Mouse (Mus musculus) hindbrain, embryonic 11.5 days (tissue): ENCODE measurements around the gene Smim5. TPM values are rescaled to one million over a fixed set of nuclear protein-coding genes. Genes with fewer than 3 reads are reported as not detected.
"Not testable (repeated sequence)": the region's sequence is repeated elsewhere in the genome, so short reads cannot be mapped to it uniquely, and the experiment has no call there.

Experiments used
- ATAC-seq: fragments of 200-750 bp; cut with Nextera tagmentation; 2 replicates; pipeline ENCODE4 v1.8.0; 2017; ENCODE audit warnings: mild to moderate bottlenecking, moderate TSS enrichment, moderate library complexity; ENCODE audit not compliant: low FRiP score
- DNase-seq: peaks from one replicate; pipeline ENCODE4 v3.0.0-alpha.2; 2015; ENCODE audit warnings: low spot score
- H3K27ac ChIP-seq: fragments of 300-500 bp; sonication (generic); 2 replicates; pipeline ENCODE4 v1.5.1; 2014; ENCODE audit warnings: mild to moderate bottlenecking, low read depth, low read length
- H3K27me3 ChIP-seq: fragments of 300-500 bp; sonication (generic); 2 replicates; pipeline ENCODE4 v1.6.1; 2014; ENCODE audit warnings: mild to moderate bottlenecking, low read length, moderate library complexity, mixed read lengths; ENCODE audit not compliant: control insufficient read depth, insufficient read depth
- H3K36me3 ChIP-seq: fragments of 300-500 bp; sonication (generic); 2 replicates; pipeline ENCODE4 v1.6.1; 2014; ENCODE audit warnings: mild to moderate bottlenecking, low read length, moderate library complexity, mixed read lengths; ENCODE audit not compliant: control insufficient read depth, insufficient read depth
- H3K4me1 ChIP-seq: fragments of 300-500 bp; sonication (generic); replicated peaks from 2 replicates; pipeline ENCODE4 v1.6.1; 2014; ENCODE audit warnings: low read length, mixed read lengths; ENCODE audit not compliant: control insufficient read depth, insufficient read depth
- H3K4me2 ChIP-seq: fragments of 300-500 bp; sonication (generic); replicated peaks from 2 replicates; pipeline ENCODE4 v1.6.1; 2014; ENCODE audit warnings: mild to moderate bottlenecking, low read depth, low read length
- H3K4me3 ChIP-seq: fragments of 300-500 bp; sonication (generic); 2 replicates; pipeline ENCODE4 v1.5.1; 2014; ENCODE audit warnings: low read depth, low read length
- H3K9ac ChIP-seq: fragments of 300-500 bp; sonication (generic); 2 replicates; pipeline ENCODE4 v1.6.1; 2014; ENCODE audit warnings: low read depth, low read length
- H3K9me3 ChIP-seq: fragments of 300-500 bp; sonication (generic); 2 replicates; pipeline ENCODE4 v1.6.1; 2016; ENCODE audit warnings: low read length; ENCODE audit not compliant: control insufficient read depth
- WGBS: fragments of 180-500 bp; shearing (Covaris S2); extraction: QIAGEN DNeasy Blood & Tissue Kit; methylation state at CpG from one replicate; pipeline ENCODE4 v1.1.7; 2014; 5-methylcytosine and 5-hydroxymethylcytosine counted together
- polyA plus RNA-seq: library from polyadenylated mRNA; unstranded; fragments of >200 nt; fragmentation: Nextera tagmentation; extraction: Ambion mirVana; gene quantifications from 2 replicates; pipeline ENCODE4 v1.2.1, GENCODE M21; 2014

Smim5 gene
- polyA plus RNA-seq, result 3.4 and 3.8 TPM in 2 replicates

DNA sequence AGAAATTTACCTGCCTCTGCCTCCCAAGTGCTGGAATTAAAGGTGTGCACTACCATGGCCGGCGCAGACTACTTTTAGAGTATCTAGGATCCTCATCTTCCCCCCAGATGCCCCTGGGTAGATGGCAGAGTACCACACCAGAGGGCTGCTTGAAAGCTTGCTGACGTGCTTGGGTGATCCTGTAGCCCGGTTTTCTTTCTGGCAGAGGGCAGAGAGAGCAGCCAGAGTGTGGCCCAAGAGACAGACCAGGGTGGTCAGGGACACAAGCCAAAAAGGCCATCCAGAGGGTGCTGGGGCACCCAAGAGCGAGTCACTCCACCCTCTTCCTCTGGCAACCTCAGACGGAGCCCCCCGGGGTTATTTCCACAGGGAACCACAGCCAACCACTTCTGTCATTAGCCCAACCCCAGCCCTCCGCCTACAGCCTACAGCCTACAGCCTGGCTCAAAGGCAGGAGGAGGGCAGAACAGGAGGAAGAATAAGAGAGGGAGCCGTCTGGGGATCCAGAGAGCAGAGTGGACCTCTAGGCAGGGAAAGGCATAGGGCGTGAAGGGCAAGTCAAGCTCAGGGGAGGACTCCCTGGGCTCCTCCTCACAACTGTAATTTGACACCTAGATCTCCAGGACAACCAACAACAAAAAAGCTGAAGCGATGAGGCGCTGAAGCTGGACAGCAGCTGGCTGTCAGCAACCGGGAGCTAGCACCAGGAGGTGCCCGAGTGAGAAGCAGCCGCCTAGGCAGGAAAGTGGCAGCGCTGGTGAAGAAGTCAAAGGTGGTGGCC lies at the start of gene Smim5:
Smim5 (plus strand) TSS at position 481 of the 781 bp plus-strand sequence.
- DNase-seq (peak; percentile 62), ATAC-seq (no peak)
- 30% methylated on average over 16 of the region's 16 CpGs for WGBS
- Histone ChIP-seq H3K4me3 (0 out of 2 replicates have a peak within 1 kb of the TSS, but pooled peaks have one; percentile 4), H3K27ac (peak within 1 kb of the TSS; percentile 42; the same call in 1 of the 2 replicates), H3K36me3 (no peaks in the 10 kb centered on the region), H3K9me3 (no peaks in the 10 kb centered on the region), H3K4me2 (no peak within 1 kb of the TSS), H3K27me3 (no peaks in the 10 kb centered on the region), H3K9ac (peak within 1 kb of the TSS; percentile 11; the same call in 1 of the 2 replicates), H3K4me1 (peaks cover 7% of the 10 kb centered on the region)

DNA sequence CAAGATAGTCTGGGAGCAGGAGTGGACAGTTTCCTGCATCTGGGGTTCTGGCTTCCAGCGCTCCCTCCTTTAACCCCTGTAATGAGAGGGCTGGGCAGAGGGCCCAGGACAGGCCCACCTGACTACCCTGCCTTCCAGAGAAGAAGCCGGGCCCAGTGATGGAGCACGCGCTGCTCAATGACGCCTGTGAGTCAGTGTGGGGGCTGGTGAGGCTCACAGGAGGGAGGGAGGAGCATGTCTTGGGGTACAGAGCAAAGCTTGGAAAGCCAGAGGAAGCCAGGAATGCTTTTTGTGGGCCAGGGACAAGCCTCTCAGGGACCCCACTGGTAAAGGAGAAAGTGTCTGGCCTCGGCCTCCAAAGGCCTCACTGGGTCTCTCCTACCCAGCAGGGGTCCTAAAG lies 45.1 kb upstream of the Smim5 start:
- DNase-seq (no peak), ATAC-seq (no peak)
- Histone ChIP-seq H3K27me3 (peaks cover 22% of the 10 kb centered on the region), H3K9me3 (no peaks in the 10 kb centered on the region), H3K4me2 (no peak overlapping the region), H3K36me3 (no peaks in the 10 kb centered on the region), H3K27ac (no peak overlapping the region), H3K4me3 (no peak overlapping the region), H3K4me1 (peaks cover 10% of the 10 kb centered on the region; the same call in 1 of the 2 replicates), H3K9ac (no peak overlapping the region)
- 81% methylated on average over 6 of the region's 6 CpGs for WGBS

DNA sequence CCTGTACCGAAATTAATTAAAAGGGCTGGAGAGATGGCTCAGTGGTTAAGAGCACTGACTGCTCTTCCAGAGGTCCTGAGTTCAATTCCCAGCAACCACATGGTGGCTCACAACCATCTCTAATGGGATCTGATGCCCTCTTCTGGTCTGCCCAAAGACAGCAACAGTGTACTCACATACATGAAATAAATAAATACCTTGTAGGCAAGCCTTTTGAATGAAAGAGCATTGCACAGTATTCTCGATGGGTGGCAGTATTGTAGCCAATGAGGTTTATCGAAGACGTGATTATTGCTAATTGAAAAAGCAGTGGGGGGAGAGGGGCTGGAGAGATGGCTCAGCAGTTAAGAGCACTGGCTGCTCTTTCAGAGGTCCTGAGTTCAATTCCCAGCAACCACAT lies 42.6 kb upstream of the Smim5 start:
- not testable (repeated sequence) for H3K36me3 ChIP-seq, H3K9ac ChIP-seq, H3K4me2 ChIP-seq, H3K4me3 ChIP-seq, H3K9me3 ChIP-seq, ATAC-seq, H3K27ac ChIP-seq, DNase-seq
- Histone ChIP-seq H3K4me1 (peaks cover 10% of the 10 kb centered on the region; the same call in 1 of the 2 replicates), H3K27me3 (peaks cover 38% of the 10 kb centered on the region)
- WGBS, result 90% methylated on average over 4 of the region's 4 CpGs

DNA sequence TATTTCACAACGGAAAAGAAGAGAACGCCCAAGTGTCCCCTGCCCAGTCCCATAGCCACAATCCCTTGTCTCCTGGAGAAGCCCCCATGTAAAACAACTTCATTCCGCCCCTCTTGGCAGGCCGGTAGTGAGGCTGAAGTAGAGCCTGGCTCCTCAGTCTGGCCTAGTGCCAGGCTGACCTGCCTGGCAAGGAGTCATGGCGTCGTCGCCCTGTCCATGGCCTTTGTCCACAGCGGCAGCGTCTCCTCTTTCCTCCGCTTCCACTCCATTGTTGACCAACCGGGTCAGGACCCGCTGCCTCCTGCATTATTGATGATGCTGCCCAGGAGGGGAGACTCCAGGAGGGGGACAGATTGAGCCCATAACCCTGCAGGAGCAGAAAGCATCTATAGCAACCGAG lies 41.8 kb upstream of the Smim5 start:
- Histone ChIP-seq H3K27ac (no peak overlapping the region), H3K9ac (0 out of 2 replicates have a peak overlapping the region, but pooled peaks have one; percentile 11), H3K4me1 (peaks cover 10% of the 10 kb centered on the region; the same call in 1 of the 2 replicates), H3K36me3 (no peaks in the 10 kb centered on the region), H3K4me2 (no peak overlapping the region), H3K9me3 (no peaks in the 10 kb centered on the region), H3K27me3 (peaks cover 38% of the 10 kb centered on the region), H3K4me3 (no peak overlapping the region)
- no peak for ATAC-seq
- 36% methylated on average over 13 of the region's 13 CpGs for WGBS
- no peak for DNase-seq

DNA sequence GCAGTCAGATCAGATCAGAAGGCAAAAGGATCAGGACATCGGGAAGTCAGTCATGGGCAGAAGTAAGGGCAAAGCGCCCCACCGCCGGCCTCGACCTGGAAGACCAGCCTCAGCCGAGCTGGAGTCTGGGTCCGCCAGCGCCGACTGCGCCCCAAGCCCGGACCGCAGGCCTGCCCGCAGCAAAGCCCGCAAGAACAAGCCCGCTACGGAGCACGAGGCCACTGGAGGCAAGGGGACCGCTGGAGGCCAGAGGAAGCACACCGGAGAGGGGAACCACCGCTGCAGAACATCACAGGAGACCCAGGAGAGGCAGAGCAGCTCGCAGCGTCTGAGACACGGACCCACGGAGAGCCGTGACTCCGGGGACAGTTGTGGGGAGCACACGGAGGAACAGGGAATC lies 41.4 kb upstream of the Smim5 start, which contains the start of gene Myo15b:
Myo15b (plus strand) TSS at position 53 of the 400 bp plus-strand sequence.
- H3K4me2 ChIP-seq, result peak within 1 kb of the TSS; percentile 48
- H3K4me3 ChIP-seq, result peak within 1 kb of the TSS; percentile 29
- H3K36me3 ChIP-seq, result no peaks in the 10 kb centered on the region
- peak; percentile 43 for DNase-seq
- no peak for ATAC-seq
- H3K4me1 ChIP-seq, result peaks cover 10% of the 10 kb centered on the region; the same call in 1 of the 2 replicates
- 0 out of 2 replicates have a peak within 1 kb of the TSS, but pooled peaks have one; percentile 15 for H3K9ac ChIP-seq
- H3K9me3 ChIP-seq, result no peaks in the 10 kb centered on the region
- 11% methylated on average over 27 of the region's 27 CpGs for WGBS
- H3K27ac ChIP-seq, result no peak within 1 kb of the TSS
- H3K27me3 ChIP-seq, result peaks cover 38% of the 10 kb centered on the region

DNA sequence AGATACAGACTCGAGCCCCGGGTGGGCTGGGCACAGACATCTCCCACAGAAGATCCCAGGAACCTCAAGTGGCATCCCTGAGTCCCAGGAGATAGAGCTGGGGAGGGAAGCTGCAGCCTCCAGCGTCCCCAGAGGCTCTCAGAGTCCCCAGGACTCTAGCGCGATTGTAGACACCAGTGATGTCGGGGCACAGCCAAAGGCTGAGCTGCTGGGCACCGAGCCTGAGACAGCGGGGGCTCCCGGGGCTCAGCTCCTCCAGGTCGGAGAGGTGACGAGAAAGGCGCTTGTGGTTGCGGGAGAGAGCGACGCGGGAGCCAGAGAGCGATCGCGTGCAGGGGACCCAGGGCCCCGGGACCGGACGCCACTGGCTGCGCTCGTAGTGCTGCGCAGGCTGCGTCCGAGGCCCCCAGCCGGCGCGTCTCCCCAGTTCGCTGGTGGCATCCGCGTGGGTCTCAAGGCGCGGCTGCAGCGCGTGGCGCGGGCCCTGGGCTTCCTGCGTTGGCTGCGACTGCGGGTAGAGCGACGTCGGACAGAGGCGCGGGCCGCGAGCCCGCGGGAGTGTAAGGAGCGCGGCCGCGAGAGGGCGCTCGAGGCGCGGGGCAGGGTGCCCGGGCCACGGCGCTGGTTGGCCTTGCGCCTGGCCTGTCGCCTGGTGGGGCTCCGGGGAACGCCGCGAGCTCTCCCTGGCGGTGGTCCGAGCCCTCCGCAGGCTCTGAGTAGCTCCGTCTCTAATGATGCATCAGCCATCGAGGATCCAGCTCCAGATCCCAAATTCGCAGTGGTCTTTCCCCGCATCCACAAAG lies 40.4 kb upstream of the Smim5 start:
- Histone ChIP-seq H3K9me3 (no peaks in the 10 kb centered on the region), H3K27me3 (peaks cover 38% of the 10 kb centered on the region), H3K27ac (no peak overlapping the region), H3K4me3 (peak overlapping the region; percentile 29), H3K9ac (0 out of 2 replicates have a peak overlapping the region, but pooled peaks have one; percentile 15), H3K4me2 (peak overlapping the region; percentile 48), H3K36me3 (no peaks in the 10 kb centered on the region), H3K4me1 (peaks cover 10% of the 10 kb centered on the region; the same call in 1 of the 2 replicates)
- peak; percentile 76 for ATAC-seq
- WGBS, result 3% methylated on average over 73 of the region's 75 CpGs
- peak; percentile 92 for DNase-seq

GRCm38 (mm10) chr11:115863895-115864294 lies 35.9 kb upstream of the Smim5 start:
- DNase-seq (no peak), ATAC-seq (no peak)
- Histone ChIP-seq H3K4me1 (peaks cover 6% of the 10 kb centered on the region; the same call in 1 of the 2 replicates), H3K36me3 (no peaks in the 10 kb centered on the region), H3K27me3 (peaks cover 24% of the 10 kb centered on the region), H3K4me3 (no peak overlapping the region), H3K27ac (no peak overlapping the region), H3K9ac (no peak overlapping the region), H3K9me3 (no peaks in the 10 kb centered on the region), H3K4me2 (no peak overlapping the region)
- WGBS, result 86% methylated on average over 8 of the region's 8 CpGs

DNA sequence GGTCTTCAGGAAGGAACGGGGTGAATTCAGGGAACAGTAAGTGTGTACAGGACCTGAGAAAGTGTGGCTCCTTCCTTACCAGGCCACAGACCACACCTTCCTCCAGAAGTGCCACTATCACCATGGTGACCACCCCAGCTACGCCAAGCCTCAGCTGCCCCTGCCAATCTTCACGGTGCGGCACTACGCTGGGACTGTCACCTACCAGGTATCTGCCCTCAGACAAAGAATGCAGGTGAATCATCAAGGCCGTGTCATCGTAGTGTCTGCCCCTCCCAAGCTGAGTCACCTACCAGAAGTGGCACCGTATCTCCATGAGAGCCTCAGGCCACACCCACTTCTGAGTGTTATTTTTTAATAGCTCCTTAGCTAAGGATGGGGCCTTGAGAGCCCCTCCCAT lies 30.4 kb upstream of the Smim5 start:
- H3K4me1 ChIP-seq, result no peaks in the 10 kb centered on the region
- no peaks in the 10 kb centered on the region for H3K9me3 ChIP-seq
- no peak for ATAC-seq
- H3K36me3 ChIP-seq, result no peaks in the 10 kb centered on the region
- H3K27ac ChIP-seq, result no peak overlapping the region
- no peaks in the 10 kb centered on the region for H3K27me3 ChIP-seq
- no peak overlapping the region for H3K9ac ChIP-seq
- H3K4me3 ChIP-seq, result no peak overlapping the region
- H3K4me2 ChIP-seq, result no peak overlapping the region
- no peak for DNase-seq
- WGBS, result 88% methylated on average over 8 of the region's 8 CpGs
